Mouse (Mus musculus): ENCODE measurements at regions not wholly inside any gene's neighbourhood (a gene's known extent, or its start where the extent isn't known, plus 50 kb on each side); places are given as distances from the start of the nearest gene placed in this dataset.
A peak's percentile ranks its signal among the peaks of the same experiment; 100 is the strongest.

- no peak for DNase-seq (ENCODE audit: low spot score in 2 of 2)
These were observed 52.6 kb upstream of the Ptgfrn start for GRCm38 (mm10) chr3:101162536-101163159.

GRCm38 (mm10) chr3:101161941-101162531 lies 52.0 kb upstream of the Ptgfrn start:
- DNase-seq (ENCODE audit: low spot score in 2 of 2): peak; percentile 57 to 75

- DNase-seq (ENCODE audit: low spot score in 2 of 2): no peak
These were observed 51.4 kb upstream of the Ptgfrn start for GRCm38 (mm10) chr3:101161421-101161940.
